Mouse (Mus musculus): ENCODE results near the gene Myzap. TPM values are rescaled to one million over a fixed set of nuclear protein-coding genes. Genes with fewer than 3 reads are reported as not detected.

The Myzap gene
- polyA plus RNA-seq, 1 experiment, result 6.0 TPM

DNA sequence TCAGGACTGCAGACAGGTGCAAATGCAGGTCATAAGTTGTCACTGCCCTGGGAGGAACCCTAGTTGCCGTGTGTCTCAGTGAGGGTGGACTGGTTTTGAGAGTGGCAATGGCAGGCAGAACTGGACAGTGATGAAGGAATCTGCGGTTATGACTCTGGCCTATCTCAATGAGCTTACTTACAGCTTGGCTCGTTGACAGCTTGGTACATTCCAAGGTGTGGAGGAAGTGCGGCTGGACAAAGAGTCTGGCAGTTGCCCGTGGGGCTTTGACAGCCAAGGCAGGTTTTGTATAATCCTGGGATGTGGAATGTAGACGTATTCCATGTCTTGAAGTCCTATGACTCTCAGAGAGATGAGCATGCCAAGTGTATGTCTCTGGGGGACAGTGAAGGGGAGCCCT, 16.9 kb upstream of the Myzap start:
- TF ChIP-seq TCF12 (IDR thresholded peaks at IDR 0.05; ENCODE audit: insufficient read depth, poor library complexity, severe bottlenecking), result no peak
- no peak for TF ChIP-seq MYOG (IDR thresholded peaks at IDR 0.05; ENCODE audit: control insufficient read depth in 1 of 3, insufficient read depth in 1 of 3, insufficient read length in 2 of 3, low read depth in 2 of 3)
- TF ChIP-seq SRF (IDR thresholded peaks at IDR 0.05; ENCODE audit: control insufficient read depth, insufficient read length, low read depth), result no peak
- TF ChIP-seq MAX (IDR thresholded peaks at IDR 0.05; ENCODE audit: low read depth), result no peak
- no peak for TF ChIP-seq MYOD1 (IDR thresholded peaks at IDR 0.05; ENCODE audit: control insufficient read depth in 1 of 3, insufficient read length in 2 of 3, low read depth in 2 of 3)
- no peak for TF ChIP-seq TCF3 (IDR thresholded peaks at IDR 0.05; ENCODE audit: insufficient read length, low read depth)
- no peak for TF ChIP-seq POLR2A (IDR thresholded peaks at IDR 0.05; ENCODE audit: insufficient read length, low read depth)
- TF ChIP-seq CEBPB (IDR thresholded peaks at IDR 0.05; ENCODE audit: insufficient read depth, poor library complexity, severe bottlenecking), result no peak
- TF ChIP-seq USF1 (IDR thresholded peaks at IDR 0.05; ENCODE audit: low read depth), result no peak
- TF ChIP-seq REST (IDR thresholded peaks at IDR 0.05; ENCODE audit: insufficient read depth, insufficient read length), result no peak
- no peak for TF ChIP-seq POLR2AphosphoS2 (IDR thresholded peaks at IDR 0.05; ENCODE audit: insufficient read length, low read depth)
- TF ChIP-seq E2F4 (IDR thresholded peaks at IDR 0.05; ENCODE audit: insufficient read depth), result no peak
- Histone ChIP-seq H3K79me2 (ENCODE audit: control insufficient read depth, insufficient read depth) (no peaks in the 10 kb centered on the region), H3K27me3 (ENCODE audit: control insufficient read depth, insufficient read depth, insufficient read length) (no peaks in the 10 kb centered on the region), H3ac (ENCODE audit: control insufficient read depth, insufficient read length) (no peak overlapping the region), H3K4me3 (no peak overlapping the region), H3K4me2 (ENCODE audit: low read depth) (no peak overlapping the region), H3K36me3 (ENCODE audit: control insufficient read depth, insufficient read depth) (no peaks in the 10 kb centered on the region)

GRCm38 (mm10) chr9:71606296-71607057, 14.3 kb upstream of the Myzap start:
- Histone ChIP-seq H3K4me3 (no peak overlapping the region), H3K79me2 (ENCODE audit: control insufficient read depth, insufficient read depth) (no peaks in the 10 kb centered on the region), H3K4me2 (ENCODE audit: low read depth) (no peak overlapping the region), H3K27me3 (ENCODE audit: control insufficient read depth, insufficient read depth, insufficient read length) (no peaks in the 10 kb centered on the region), H3ac (ENCODE audit: control insufficient read depth, insufficient read length) (no peak overlapping the region), H3K36me3 (ENCODE audit: control insufficient read depth, insufficient read depth) (no peaks in the 10 kb centered on the region)
- TF ChIP-seq TCF12 (IDR thresholded peaks at IDR 0.05; ENCODE audit: insufficient read depth, poor library complexity, severe bottlenecking) (no peak), USF1 (IDR thresholded peaks at IDR 0.05; ENCODE audit: low read depth) (no peak), MYOG (IDR thresholded peaks at IDR 0.05; ENCODE audit: control insufficient read depth in 1 of 3, insufficient read depth in 1 of 3, insufficient read length in 2 of 3, low read depth in 2 of 3) (no peak), SRF (IDR thresholded peaks at IDR 0.05; ENCODE audit: control insufficient read depth, insufficient read length, low read depth) (no peak), E2F4 (IDR thresholded peaks at IDR 0.05; ENCODE audit: insufficient read depth) (no peak), REST (IDR thresholded peaks at IDR 0.05; ENCODE audit: insufficient read depth, insufficient read length) (no peak), MYOD1 (IDR thresholded peaks at IDR 0.05; ENCODE audit: control insufficient read depth in 1 of 3, insufficient read length in 2 of 3, low read depth in 2 of 3) (no peak), TCF3 (IDR thresholded peaks at IDR 0.05; ENCODE audit: insufficient read length, low read depth) (no peak), CEBPB (IDR thresholded peaks at IDR 0.05; ENCODE audit: insufficient read depth, poor library complexity, severe bottlenecking) (no peak), POLR2AphosphoS2 (IDR thresholded peaks at IDR 0.05; ENCODE audit: insufficient read length, low read depth) (no peak), MAX (IDR thresholded peaks at IDR 0.05; ENCODE audit: low read depth) (no peak), POLR2A (IDR thresholded peaks at IDR 0.05; ENCODE audit: insufficient read length, low read depth) (no peak)

GRCm38 (mm10) chr9:71604914-71605635, 12.9 kb upstream of the Myzap start:
- Histone ChIP-seq H3K27me3 (ENCODE audit: control insufficient read depth, insufficient read depth, insufficient read length) (peaks cover 4% of the 10 kb centered on the region), H3K4me2 (ENCODE audit: low read depth) (no peak overlapping the region), H3K79me2 (ENCODE audit: control insufficient read depth, insufficient read depth) (no peaks in the 10 kb centered on the region), H3K36me3 (ENCODE audit: control insufficient read depth, insufficient read depth) (no peaks in the 10 kb centered on the region), H3K4me3 (no peak overlapping the region), H3ac (ENCODE audit: control insufficient read depth, insufficient read length) (no peak overlapping the region)
- TF ChIP-seq CEBPB (IDR thresholded peaks at IDR 0.05; ENCODE audit: insufficient read depth, poor library complexity, severe bottlenecking), result no peak
- no peak for TF ChIP-seq POLR2A (IDR thresholded peaks at IDR 0.05; ENCODE audit: insufficient read length, low read depth)
- no peak for TF ChIP-seq USF1 (IDR thresholded peaks at IDR 0.05; ENCODE audit: low read depth)
- no peak for TF ChIP-seq SRF (IDR thresholded peaks at IDR 0.05; ENCODE audit: control insufficient read depth, insufficient read length, low read depth)
- no peak for TF ChIP-seq MYOD1 (IDR thresholded peaks at IDR 0.05; ENCODE audit: control insufficient read depth in 1 of 3, insufficient read length in 2 of 3, low read depth in 2 of 3)
- TF ChIP-seq E2F4 (IDR thresholded peaks at IDR 0.05; ENCODE audit: insufficient read depth), result no peak
- no peak for TF ChIP-seq TCF12 (IDR thresholded peaks at IDR 0.05; ENCODE audit: insufficient read depth, poor library complexity, severe bottlenecking)
- TF ChIP-seq TCF3 (IDR thresholded peaks at IDR 0.05; ENCODE audit: insufficient read length, low read depth), result no peak
- no peak for TF ChIP-seq MYOG (IDR thresholded peaks at IDR 0.05; ENCODE audit: control insufficient read depth in 1 of 3, insufficient read depth in 1 of 3, insufficient read length in 2 of 3, low read depth in 2 of 3)
- no peak for TF ChIP-seq REST (IDR thresholded peaks at IDR 0.05; ENCODE audit: insufficient read depth, insufficient read length)
- no peak for TF ChIP-seq MAX (IDR thresholded peaks at IDR 0.05; ENCODE audit: low read depth)
- no peak for TF ChIP-seq POLR2AphosphoS2 (IDR thresholded peaks at IDR 0.05; ENCODE audit: insufficient read length, low read depth)

- Histone ChIP-seq H3ac (ENCODE audit: control insufficient read depth, insufficient read length) (no peak overlapping the region), H3K4me2 (ENCODE audit: low read depth) (no peak overlapping the region), H3K79me2 (ENCODE audit: control insufficient read depth, insufficient read depth) (no peaks in the 10 kb centered on the region), H3K27me3 (ENCODE audit: control insufficient read depth, insufficient read depth, insufficient read length) (peaks cover 16% of the 10 kb centered on the region), H3K36me3 (ENCODE audit: control insufficient read depth, insufficient read depth) (no peaks in the 10 kb centered on the region), H3K4me3 (no peak overlapping the region)
- no peak for TF ChIP-seq E2F4 (IDR thresholded peaks at IDR 0.05; ENCODE audit: insufficient read depth)
- TF ChIP-seq TCF12 (IDR thresholded peaks at IDR 0.05; ENCODE audit: insufficient read depth, poor library complexity, severe bottlenecking), result no peak
- TF ChIP-seq POLR2A (IDR thresholded peaks at IDR 0.05; ENCODE audit: insufficient read length, low read depth), result no peak
- TF ChIP-seq MYOD1 (IDR thresholded peaks at IDR 0.05; ENCODE audit: control insufficient read depth in 1 of 3, insufficient read length in 2 of 3, low read depth in 2 of 3), result no peak
- no peak for TF ChIP-seq SRF (IDR thresholded peaks at IDR 0.05; ENCODE audit: control insufficient read depth, insufficient read length, low read depth)
- TF ChIP-seq POLR2AphosphoS2 (IDR thresholded peaks at IDR 0.05; ENCODE audit: insufficient read length, low read depth), result no peak
- no peak for TF ChIP-seq MAX (IDR thresholded peaks at IDR 0.05; ENCODE audit: low read depth)
- no peak for TF ChIP-seq CEBPB (IDR thresholded peaks at IDR 0.05; ENCODE audit: insufficient read depth, poor library complexity, severe bottlenecking)
These were observed 7.7 kb upstream of the Myzap start for GRCm38 (mm10) chr9:71599861-71600260.

Measured in myocyte (in vitro differentiated cells).